Mouse (Mus musculus) ovary, adult 18-20 months (tissue): Measurements from ENCODE around the gene Myl3.
A peak's percentile ranks its signal among the peaks of the same experiment; 100 is the strongest.

Source experiments
- DNase-seq: peaks from one replicate; pipeline ENCODE4 v3.0.0; 2022; ENCODE audit warnings: low spot score, mixed read lengths

Gene Myl3

DNA sequence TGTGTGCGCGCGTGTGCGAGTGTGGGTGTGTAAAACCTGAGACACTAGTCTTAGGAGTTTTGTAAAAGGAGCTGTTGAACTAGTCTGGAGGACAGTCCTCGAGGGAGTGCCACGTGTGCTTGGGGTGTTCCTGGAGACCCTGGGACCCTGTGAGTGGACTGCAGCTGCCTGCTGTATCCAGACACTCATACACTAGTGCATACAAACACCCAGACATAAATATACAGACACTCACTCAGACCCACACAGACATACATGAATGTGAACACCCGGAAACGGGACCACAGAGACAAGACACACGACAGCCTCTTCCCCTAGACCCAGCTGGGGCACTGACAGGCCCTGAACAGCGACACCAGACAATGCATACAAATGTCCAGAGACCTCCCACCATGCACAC lies 21.1 kb downstream of the Myl3 start:
- DNase-seq: no peak

DNA sequence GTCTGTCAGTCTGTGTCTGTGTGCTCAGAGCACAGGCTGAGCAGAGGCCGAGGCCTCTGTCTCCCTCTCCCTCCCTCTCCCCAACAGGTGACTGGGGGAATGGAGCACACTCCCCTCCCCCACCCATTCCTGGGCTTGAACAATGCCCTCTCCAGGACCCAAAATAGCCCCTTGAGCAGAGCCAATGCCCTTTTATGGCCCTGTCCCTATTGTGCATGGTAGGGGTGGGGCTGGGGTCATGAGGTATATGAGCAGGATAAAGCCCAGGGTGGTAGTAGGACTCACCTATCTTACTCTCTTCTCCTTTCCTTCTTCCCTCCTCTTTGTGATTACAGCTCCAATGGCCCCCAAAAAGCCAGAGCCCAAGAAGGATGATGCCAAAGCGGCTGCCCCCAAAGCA lies 21.7 kb downstream of the Myl3 start:
- DNase-seq: no peak

DNA sequence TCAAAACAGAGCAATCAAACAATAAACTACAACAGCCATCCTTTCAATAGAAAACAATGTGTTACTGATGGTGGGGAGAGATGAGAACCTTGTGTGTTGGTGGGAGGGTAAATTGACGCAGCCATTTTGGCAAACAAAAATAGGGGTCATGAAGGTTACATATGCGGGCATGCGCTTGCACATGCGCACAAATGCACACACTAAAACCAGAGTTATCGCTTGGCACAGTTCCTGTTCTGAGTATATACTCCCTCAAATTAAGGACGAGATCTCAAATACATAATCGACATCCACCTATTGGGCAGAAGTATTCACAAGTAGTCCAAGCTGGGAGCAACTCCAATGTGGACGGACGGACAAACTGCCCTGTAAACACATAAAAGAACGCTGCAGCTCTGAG lies 30.7 kb downstream of the Myl3 start:
- DNase-seq: no peak

DNA sequence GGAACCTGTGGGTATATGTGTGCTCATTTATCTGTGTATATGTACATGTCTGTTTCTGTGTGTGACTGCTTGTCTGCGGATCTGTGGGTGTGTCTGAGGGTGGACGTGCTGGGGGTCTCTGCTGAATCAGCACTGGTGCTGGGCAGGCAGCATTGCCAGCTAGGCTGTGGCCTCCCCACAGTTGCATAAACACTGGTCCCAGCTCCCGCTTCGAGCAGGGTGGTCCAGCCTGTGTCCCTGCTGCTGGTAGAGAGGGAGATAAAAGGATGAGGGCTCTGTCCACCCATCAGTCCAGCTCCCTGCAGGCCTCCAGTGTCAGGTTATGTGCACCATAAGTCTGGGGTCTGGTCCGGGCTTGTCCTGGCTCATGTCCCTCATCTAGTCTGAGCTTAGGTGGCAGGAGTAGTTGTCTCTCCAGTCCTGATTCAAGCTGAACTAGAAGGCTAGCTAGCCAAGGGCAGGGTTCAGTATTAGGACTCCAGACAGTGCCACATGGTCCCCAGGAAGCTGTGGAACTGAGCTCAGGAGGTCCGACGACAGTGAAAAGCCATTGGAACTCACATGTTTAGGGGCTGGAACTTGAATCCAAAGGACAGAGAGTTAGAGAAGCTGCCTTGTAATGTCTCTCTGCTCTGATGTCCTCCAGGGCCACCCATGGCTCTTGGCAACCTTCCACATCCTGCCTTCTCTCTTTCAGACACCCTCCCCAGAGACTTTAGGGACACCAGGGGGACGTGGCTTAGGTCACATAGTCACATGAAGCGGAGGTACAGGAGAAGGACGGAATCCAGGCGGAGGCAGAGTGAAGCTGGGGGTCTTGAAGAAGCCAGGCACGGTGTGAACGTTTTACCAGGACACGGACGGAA lies 33.0 kb downstream of the Myl3 start:
- no peak for DNase-seq

DNA sequence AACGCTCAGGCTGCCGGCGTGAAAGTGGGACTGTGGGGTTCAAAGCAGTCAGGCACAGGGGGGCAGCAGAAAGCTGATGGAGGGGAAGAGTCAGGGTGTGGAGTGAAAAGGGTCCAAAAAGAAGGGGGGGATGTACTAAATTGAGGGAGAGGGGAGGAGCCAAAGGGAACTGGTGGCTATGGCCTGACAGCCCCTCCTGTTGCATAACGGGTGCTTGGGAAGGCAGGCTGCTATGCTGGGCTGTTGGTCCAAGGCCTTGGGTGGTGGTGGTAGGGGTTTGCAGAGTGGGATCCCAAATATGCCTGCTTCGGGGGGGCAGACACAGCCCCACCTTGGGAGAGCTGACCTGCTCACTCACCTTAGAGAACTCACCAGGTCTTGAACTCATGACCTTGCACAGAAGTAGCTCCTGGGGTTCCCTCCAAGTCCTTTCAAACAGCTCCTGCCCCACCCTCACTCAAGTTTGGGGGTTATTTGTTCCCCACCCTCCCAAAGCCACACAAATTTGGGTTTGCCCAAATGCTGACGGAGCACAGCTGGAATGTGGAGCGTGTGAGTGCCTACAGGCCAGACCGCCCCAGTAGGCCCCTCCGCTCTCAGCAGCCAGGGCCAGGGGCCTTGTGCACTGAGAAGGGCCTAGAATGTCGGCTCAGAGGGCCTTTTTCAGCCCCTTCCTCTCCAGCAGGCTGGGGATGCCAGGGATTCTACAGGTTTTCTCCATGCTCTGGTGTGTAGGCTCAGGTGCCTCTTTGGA lies 33.8 kb downstream of the Myl3 start:
- no peak for DNase-seq

DNA sequence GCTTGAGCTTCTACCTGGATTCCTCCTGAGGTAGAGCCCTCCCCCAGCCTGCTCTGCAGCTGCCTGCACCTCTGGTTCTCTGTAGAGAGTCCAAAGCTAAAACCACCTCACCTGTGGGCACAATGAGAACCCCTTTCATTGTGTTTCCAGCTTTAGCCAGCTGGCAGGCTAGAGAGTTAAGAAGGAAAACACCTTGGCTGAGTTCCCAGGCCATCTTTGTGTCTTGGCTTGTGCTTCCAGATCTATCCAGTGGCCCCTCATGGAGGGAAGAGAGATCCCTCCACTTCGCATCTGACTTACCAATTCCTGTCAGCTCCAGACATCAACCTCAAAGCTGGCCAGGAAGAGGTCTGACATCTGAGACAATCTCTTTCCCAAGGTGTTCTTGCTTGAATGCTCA lies 36.4 kb downstream of the Myl3 start:
- no peak for DNase-seq

DNA sequence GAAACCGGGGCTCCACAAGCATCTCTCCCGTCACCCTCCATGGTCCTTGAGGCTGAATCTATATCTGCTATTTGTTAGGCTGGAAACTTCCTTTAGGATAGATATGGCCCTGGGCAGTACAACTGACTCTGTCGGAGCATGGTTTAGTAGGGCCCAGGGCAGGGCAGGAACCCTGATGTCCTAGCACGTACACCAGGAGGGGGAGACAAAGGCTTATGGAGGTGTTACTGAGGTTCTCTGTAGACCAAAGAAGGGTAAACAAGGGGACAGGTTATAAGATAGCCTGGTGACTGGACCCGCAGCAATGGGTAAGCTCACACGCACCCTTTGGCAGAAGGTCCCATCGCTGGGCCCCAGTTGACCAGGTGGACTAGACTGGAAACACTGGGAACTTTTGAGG lies 36.9 kb downstream of the Myl3 start:
- DNase-seq: no peak

DNA sequence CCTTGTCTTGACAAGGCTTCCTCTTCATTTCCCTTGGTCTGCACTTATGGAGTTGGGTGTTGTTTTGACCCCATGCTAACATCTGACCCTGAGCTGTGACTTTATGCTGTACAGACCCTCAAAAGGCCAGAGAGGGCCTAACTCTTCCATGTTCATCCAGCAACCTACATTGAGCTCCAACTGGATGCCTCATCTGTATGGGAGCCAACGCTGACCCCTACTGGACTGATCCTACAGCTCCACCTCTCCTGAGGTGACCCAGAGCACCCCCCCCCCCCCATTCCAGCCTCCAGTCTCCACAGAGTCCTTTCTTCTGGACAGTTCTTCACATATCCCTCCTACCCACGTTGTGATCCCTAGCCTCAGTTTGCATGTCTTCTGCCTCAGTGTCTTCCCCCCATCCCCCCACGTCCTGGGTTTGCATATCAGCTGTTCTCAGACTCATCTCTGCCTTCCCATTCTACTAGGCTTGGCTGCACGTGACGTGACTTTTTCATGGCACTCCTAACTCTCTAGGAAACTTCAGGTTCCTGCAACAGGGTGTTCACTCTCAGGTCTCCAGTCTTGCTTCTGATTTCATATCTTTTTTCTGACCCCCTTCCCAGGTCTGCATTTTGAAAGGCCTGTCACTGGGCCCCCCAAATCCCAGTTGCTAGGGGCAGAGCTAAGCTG lies 37.7 kb downstream of the Myl3 start:
- DNase-seq: no peak

DNA sequence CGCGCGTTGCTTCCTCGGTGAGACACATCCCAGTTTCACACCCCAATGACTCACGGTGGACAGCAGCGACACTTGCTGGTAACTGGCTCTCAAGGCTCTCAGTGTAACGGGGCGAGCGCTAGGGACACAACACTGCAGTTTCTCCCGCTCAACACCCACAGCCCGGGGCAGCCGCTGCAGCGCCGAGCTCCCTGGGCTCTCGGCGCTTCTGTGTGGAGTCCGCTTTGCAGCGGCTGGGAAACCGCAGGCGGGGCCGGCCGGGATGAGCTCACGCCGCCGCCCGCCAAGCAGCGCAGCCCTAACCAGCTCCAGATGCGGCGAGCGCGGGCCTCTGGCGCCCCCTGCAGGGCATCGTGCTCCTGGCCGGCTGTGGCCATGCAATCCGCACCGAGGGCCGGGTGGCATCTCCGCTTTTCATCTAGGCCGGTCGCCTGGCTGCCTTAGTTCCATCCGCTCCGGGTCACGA lies 39.6 kb downstream of the Myl3 start:
- DNase-seq: peak; percentile 83

DNA sequence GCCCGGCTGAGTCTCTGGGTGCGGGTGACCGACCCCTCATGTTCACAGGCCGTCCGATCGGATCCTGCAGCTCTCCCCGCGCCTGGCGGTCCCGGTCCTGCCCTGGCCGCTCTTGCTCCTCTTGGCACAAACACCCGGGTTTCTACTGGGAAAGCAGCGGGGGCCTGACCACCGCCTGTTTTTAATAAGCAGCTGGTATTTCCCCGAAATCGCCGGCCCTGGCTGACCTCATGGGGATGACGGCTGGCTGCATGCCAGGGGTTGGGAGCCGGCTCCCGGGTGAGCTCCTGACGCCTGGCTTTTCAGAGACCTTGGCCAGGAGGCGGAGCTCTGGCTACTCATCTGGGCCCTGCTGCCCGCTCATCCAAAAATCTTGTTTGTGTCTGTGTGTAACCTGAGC lies 40.1 kb downstream of the Myl3 start:
- peak; percentile 93 for DNase-seq

DNA sequence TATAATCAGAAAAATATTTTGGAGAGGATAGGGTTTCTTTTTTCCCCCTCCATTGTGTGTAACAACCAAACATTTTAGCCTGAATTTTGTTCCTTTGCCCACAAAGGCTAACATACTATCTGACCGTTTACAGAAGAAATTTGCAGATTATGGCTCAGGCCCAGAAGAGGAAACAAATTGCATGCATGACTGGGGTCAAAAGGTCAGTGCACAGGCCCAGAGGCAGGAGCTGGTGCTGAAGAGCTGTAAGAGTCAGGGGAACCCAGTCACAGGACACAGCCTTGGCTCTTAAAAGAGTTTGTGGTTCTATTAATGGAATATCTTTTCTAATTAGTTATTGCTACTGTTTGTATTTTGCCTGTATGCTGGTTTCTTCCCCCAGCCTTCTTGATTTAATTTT lies 42.0 kb downstream of the Myl3 start:
- DNase-seq: no peak

DNA sequence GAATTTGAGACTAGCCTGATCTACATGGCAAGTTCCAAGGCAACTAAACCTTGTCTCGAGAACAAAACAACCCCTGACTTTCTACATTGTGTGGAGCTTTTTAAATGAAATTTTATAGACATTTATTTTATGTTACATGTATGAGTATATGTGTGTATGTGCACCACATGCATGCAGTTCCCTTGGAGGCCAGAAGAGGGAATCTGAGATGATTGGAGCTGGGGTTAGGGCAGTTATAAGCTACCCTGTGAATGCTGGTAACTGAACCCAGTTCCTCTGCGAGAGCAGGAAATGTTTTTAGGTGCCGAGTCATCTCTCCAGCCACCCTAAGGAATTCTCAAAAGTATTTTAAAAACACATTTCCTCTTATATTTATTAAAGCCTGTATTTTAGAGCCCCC lies 46.5 kb downstream of the Myl3 start:
- no peak for DNase-seq

DNA sequence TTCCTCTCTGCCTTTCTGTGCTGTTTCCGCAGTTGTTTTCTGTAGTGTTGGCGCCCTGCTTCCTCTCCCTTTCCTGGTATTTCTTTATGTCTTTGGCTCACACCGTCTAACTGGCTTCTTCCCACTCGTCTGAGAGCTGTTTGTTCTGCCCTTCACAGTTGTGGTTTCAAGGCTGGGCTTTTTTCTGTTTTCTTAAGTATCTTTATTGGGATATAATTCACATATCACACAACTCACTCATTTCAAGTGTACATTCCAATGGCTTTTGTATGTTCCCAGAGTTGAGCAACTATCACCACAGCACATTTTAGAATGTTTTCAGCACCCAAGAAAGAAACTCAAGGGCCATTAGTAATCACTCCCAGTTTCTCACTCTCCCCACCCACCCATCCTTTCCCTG lies 48.8 kb downstream of the Myl3 start:
- DNase-seq: no peak

DNA sequence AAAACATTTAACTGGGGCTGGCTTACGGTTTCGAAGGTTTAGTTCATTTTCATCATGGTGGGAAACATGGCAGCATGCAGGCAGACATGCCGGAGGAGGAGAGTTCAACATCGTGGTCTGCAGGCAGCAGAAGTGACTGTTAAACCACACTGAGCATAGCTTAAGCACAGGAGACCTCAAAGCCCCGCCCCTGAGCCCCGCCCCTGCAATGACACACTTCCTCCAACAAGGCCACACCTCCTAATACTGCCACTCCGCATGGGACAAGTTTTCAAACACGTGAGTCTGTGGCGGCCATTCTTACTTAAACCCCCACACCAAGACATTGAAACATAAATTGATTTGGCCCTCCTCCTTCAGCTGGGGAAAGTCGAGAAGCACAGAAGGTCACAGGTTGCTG lies 55.4 kb downstream of the Myl3 start:
- DNase-seq: no peak

DNA sequence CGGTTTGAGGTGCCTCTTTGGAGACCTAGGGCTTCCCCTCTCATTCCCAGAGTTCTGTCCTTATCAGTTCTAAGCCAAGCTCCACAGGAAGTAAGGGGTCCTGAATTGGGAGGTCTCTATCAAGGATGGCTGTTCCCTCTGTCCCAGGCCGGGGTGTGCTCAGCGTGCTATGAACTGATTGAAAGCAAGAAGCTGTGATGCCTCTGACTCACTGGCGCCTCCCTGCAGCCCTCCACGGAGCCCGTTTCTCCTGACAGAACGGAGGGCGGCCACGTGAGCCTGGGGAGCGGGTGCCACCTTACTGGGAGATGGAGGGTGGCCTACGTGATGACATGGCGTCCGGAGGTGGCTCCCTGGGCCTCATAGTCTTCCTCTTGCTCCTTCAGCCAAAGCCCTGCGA lies 56.2 kb downstream of the Myl3 start, which contains the start of gene Prss42:
Gene Prss42, plus strand, starts transcription at position 301 of the 400 bp plus-strand sequence.
- DNase-seq: no peak

DNA sequence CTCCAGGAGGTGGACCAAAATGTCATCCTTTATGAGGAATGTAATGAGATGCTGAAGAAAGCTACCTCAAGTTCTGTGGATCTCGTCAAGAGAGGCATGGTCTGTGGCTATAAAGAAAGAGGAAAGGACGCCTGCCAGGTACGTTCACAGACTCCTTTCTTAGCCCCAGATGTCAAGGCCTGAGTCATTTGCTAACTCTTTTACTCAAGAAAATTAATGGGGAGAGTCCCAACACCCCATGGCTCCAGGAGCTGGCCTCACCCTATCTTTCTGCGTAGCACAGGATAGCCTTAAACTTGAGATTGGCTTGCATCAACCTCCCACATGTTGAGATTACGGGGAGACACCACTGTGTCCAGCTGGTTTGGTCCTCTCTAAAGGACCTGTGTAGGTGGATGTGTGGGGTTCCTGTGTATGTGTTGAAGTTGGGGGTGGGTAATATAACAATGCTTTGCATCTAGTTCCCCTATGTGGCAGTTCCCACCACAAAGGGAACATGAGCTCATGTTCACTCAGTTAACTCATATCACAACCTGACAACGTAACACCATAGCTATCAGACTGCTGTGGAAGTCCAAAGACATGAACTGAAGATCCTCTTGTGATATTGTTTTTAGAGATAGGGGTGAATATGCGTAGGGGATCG lies 59.3 kb downstream of the Myl3 start:
- no peak for DNase-seq

DNA sequence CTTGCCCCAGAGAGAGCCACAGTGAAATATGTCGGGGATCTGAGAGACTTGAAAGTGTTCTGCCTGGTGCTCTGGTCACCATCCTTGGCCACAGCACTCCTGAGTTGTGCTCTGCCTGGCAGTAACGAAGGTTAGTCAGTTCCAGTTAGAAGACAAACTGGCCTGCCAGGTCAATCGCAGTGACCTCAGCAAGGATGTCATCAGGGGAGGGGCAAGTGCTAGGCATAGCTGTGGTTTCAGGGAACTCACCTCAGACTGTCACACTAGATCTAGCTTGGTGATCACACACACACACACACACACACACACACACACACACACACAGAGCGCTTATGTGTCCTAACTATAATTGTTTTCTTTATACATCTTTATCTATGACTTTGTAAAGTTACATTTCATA lies 61.6 kb downstream of the Myl3 start:
- DNase-seq: no peak

DNA sequence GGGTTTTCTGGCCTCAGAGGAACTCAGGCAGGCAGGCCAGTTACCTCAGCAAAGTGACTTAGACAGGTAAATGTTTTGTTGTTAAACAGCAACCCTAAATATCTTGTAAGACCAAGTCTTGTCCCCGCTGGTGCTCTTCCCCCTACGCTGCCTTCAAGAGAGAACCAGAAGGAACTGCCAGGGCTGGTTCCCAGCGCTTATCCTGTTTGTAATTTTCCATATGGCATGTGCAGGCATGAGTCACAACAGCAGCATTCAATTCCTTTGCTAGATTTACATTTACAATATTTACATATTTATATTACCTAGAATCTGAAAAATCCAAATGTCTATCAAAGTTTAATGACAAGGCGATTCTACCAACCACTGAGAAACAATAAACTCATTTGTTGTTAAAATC lies 68.4 kb downstream of the Myl3 start:
- no peak for DNase-seq

DNA sequence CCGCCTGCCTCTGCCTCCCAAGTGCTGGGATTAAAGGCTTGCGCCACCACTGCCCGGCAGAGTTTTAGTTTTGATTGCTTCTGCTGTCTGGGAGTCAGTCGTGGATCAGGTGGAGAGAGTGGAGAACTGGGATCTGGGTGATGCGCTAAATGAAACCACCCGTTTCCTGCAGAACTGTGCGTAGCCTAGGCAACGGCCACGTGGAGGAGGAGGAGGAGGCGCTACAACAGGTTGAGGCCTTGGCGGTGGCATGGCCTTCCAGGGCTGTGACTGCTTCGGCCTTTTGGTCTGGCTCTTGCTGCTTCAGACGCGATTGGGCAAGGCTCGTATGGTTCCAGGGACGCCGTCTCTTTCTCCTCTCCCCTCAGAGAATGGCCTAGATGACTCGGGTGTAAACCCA lies 72.1 kb downstream of the Myl3 start, which contains the start of gene Prss44:
Gene Prss44, plus strand, starts transcription at position 206 of the 400 bp plus-strand sequence.
- no peak for DNase-seq
